Mouse (Mus musculus): ENCODE data around the gene Txndc2. TPM values are rescaled to one million over a fixed set of nuclear protein-coding genes. Genes with fewer than 3 reads are reported as not detected.
"Not testable (repeated sequence)": the region's sequence is repeated elsewhere in the genome, so short reads cannot be mapped to it uniquely, and the experiment has no call there.

The Txndc2 gene
- polyA plus RNA-seq, 1 experiment: 0.89 TPM

GRCm38 (mm10) chr17:65656076-65656475 is 14.1 kb upstream of the Txndc2 start:
- no peak for DNase-seq (ENCODE audit: low read depth)

- no peak for DNase-seq (ENCODE audit: low read depth)
These were observed 13.6 kb upstream of the Txndc2 start for GRCm38 (mm10) chr17:65655608-65656007.

GRCm38 (mm10) chr17:65650598-65650997 is 8.6 kb upstream of the Txndc2 start:
- DNase-seq (ENCODE audit: low read depth): no peak

GRCm38 (mm10) chr17:65649175-65649493 is 7.2 kb upstream of the Txndc2 start:
- DNase-seq (ENCODE audit: low read depth): no peak

- no peak for DNase-seq (ENCODE audit: low read depth)
These were observed 6.6 kb upstream of the Txndc2 start for GRCm38 (mm10) chr17:65648371-65649174.

- DNase-seq (ENCODE audit: low read depth): no peak
These were observed 6.0 kb upstream of the Txndc2 start for GRCm38 (mm10) chr17:65647961-65648360.

- no peak for DNase-seq (ENCODE audit: low read depth)
These were observed 5.3 kb upstream of the Txndc2 start for GRCm38 (mm10) chr17:65647226-65647625.

- DNase-seq (ENCODE audit: low read depth): no peak
These were observed 1.6 kb upstream of the Txndc2 start for GRCm38 (mm10) chr17:65643579-65643978.

- DNase-seq (ENCODE audit: low read depth): no peak
These were observed 1.1 kb upstream of the Txndc2 start for GRCm38 (mm10) chr17:65643051-65643521.

- no peak for DNase-seq (ENCODE audit: low read depth)
These were observed 617 bp upstream of the Txndc2 start for GRCm38 (mm10) chr17:65642578-65642991.

GRCm38 (mm10) chr17:65639144-65639543 is 2.8 kb downstream of the Txndc2 start:
- DNase-seq (ENCODE audit: low read depth): no peak

GRCm38 (mm10) chr17:65635715-65636360 is 6.1 kb downstream of the Txndc2 start:
- no peak for DNase-seq (ENCODE audit: low read depth)

GRCm38 (mm10) chr17:65629943-65630342 is 12.0 kb downstream of the Txndc2 start:
- no peak for DNase-seq (ENCODE audit: low read depth)

GRCm38 (mm10) chr17:65628823-65629532 is 13.0 kb downstream of the Txndc2 start:
- DNase-seq (ENCODE audit: low read depth): not testable (repeated sequence)

GRCm38 (mm10) chr17:65626301-65626700 is 15.7 kb downstream of the Txndc2 start:
- no peak for DNase-seq (ENCODE audit: low read depth)

GRCm38 (mm10) chr17:65625563-65625962 is 16.4 kb downstream of the Txndc2 start:
- no peak for DNase-seq (ENCODE audit: low read depth)

- DNase-seq (ENCODE audit: low read depth): no peak
These were observed 18.8 kb downstream of the Txndc2 start for GRCm38 (mm10) chr17:65623130-65623529.

GRCm38 (mm10) chr17:65618431-65618830 is 23.5 kb downstream of the Txndc2 start:
- DNase-seq (ENCODE audit: low read depth): no peak

GRCm38 (mm10) chr17:65615678-65616077 is 26.3 kb downstream of the Txndc2 start:
- no peak for DNase-seq (ENCODE audit: low read depth)

GRCm38 (mm10) chr17:65614431-65614830 is 27.5 kb downstream of the Txndc2 start:
- DNase-seq (ENCODE audit: low read depth): no peak

- DNase-seq (ENCODE audit: low read depth): peak; percentile 54
These were observed 28.2 kb downstream of the Txndc2 start, which contains the start of gene Vapa for GRCm38 (mm10) chr17:65613463-65614412. Gene Vapa, minus strand, starts transcription at chr17:65613555.

Data from gonadal fat pad, adult 2 months (tissue).